Mouse (Mus musculus) neural tube, embryonic 14.5 days (tissue): ENCODE data around the gene Ilvbl. TPM values are rescaled to one million over a fixed set of nuclear protein-coding genes. Genes with fewer than 3 reads are reported as not detected.
A peak's percentile ranks its signal among the peaks of the same experiment; 100 is the strongest.

Source experiments
- ATAC-seq: fragments of 200-750 bp; cut with Nextera tagmentation; 2 replicates; pipeline ENCODE4 v1.8.0; 2017; ENCODE audit warnings: low read depth, mild to moderate bottlenecking, moderate TSS enrichment, moderate library complexity
- H3K27ac ChIP-seq: fragments of 300-500 bp; sonication (generic); 2 replicates; pipeline ENCODE4 v1.5.1; 2014; ENCODE audit warnings: low read depth, mild to moderate bottlenecking, control low read depth, low read length, moderate library complexity, mixed read lengths
- H3K27me3 ChIP-seq: fragments of 300-500 bp; sonication (generic); 2 replicates; pipeline ENCODE4 v1.6.1; 2014; ENCODE audit warnings: low read length; ENCODE audit not compliant: control insufficient read depth, insufficient read depth
- H3K36me3 ChIP-seq: fragments of 300-500 bp; sonication (generic); 2 replicates; pipeline ENCODE4 v1.6.1; 2014; ENCODE audit warnings: low read length, mixed read lengths; ENCODE audit not compliant: control insufficient read depth, insufficient read depth
- H3K4me1 ChIP-seq: fragments of 300-500 bp; sonication (generic); 2 replicates; pipeline ENCODE4 v1.6.1; 2014; ENCODE audit warnings: low read length; ENCODE audit not compliant: control insufficient read depth, insufficient read depth
- H3K4me2 ChIP-seq: fragments of 300-500 bp; sonication (generic); 2 replicates; pipeline ENCODE4 v1.6.1; 2014; ENCODE audit warnings: mild to moderate bottlenecking, low read depth, low read length, control low read depth
- H3K4me3 ChIP-seq: fragments of 300-500 bp; sonication (generic); 2 replicates; pipeline ENCODE4 v1.5.1; 2014; ENCODE audit warnings: low read depth, low read length, control low read depth, mixed read lengths
- H3K9ac ChIP-seq: fragments of 300-500 bp; sonication (generic); replicated peaks from 2 replicates; pipeline ENCODE4 v1.6.1; 2014; ENCODE audit warnings: low read depth, mild to moderate bottlenecking, control low read depth, low read length, mixed read lengths
- H3K9me3 ChIP-seq: fragments of 300-500 bp; sonication (generic); 2 replicates; pipeline ENCODE4 v1.6.1; 2016; ENCODE audit warnings: low read length; ENCODE audit not compliant: control insufficient read depth
- WGBS: fragments of 180-500 bp; shearing (Covaris S2); extraction: QIAGEN DNeasy Blood & Tissue Kit; methylation state at CpG from one replicate; pipeline ENCODE4 v1.1.7; 2014; 5-methylcytosine and 5-hydroxymethylcytosine counted together
- polyA plus RNA-seq: library from polyadenylated mRNA; unstranded; fragments of >200 nt; fragmentation: Nextera tagmentation; extraction: Ambion mirVana; gene quantifications from 2 replicates; pipeline ENCODE4 v1.2.1, GENCODE M21; 2014

The Ilvbl gene
- polyA plus RNA-seq, 1 experiment from 2014 or later = 42.7 TPM

- Histone ChIP-seq H3K4me1 (peaks cover 7% of the 10 kb centered on the region), H3K4me2 (no peak overlapping the region), H3K9ac (no peak overlapping the region), H3K4me3 (no peak overlapping the region), H3K9me3 (no peaks in the 10 kb centered on the region), H3K36me3 (peaks cover 5% of the 10 kb centered on the region; the same call in 1 of the 2 replicates), H3K27ac (no peak overlapping the region), H3K27me3 (no peaks in the 10 kb centered on the region)
- no peak for ATAC-seq
- 80% methylated on average over 3 of the region's 3 CpGs for WGBS
Measured at GRCm38 (mm10) chr10:78573226-78573625, 920 bp upstream of the Ilvbl start.

GRCm38 (mm10) chr10:78575105-78575632 lies 1.0 kb downstream of the Ilvbl start:
- H3K27ac ChIP-seq = peak overlapping the region; percentile 82
- peak overlapping the region; percentile 70 for H3K9ac ChIP-seq
- 15% methylated on average over 13 of the region's 13 CpGs for WGBS
- peaks cover 17% of the 10 kb centered on the region; the same call in 1 of the 2 replicates for H3K36me3 ChIP-seq
- no peaks in the 10 kb centered on the region for H3K9me3 ChIP-seq
- ATAC-seq = peak; percentile 44
- peak overlapping the region; percentile 58 for H3K4me3 ChIP-seq
- H3K4me2 ChIP-seq = peak overlapping the region; percentile 65
- H3K4me1 ChIP-seq = peaks cover 7% of the 10 kb centered on the region
- no peaks in the 10 kb centered on the region for H3K27me3 ChIP-seq

DNA sequence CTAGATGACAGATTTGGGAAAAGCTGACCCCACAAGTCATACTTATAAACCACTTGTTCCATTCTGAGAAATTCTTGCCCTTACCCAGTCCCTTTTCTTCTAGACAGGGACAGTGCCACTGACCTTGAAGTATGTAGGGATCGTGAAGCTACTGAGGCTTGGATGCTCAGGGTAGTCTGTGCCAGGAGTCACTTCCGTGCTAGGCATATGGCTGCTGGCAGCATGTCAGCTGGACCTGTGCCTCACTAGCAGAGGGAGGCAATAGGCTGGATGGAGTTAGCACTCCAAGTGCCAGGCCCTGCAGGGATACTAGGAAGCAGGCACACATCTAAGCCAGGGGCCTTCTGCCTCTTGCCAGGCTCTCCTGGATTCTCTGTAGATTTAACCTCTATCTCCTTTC lies 1.5 kb downstream of the Ilvbl start:
- peaks cover 17% of the 10 kb centered on the region; the same call in 1 of the 2 replicates for H3K36me3 ChIP-seq
- no peaks in the 10 kb centered on the region for H3K9me3 ChIP-seq
- H3K9ac ChIP-seq = no peak overlapping the region; the same call in 1 of the 2 replicates
- ATAC-seq = no peak
- H3K27ac ChIP-seq = no peak overlapping the region
- peak overlapping the region; percentile 65 for H3K4me2 ChIP-seq
- WGBS = 65% methylated on average over 2 of the region's 2 CpGs
- H3K4me1 ChIP-seq = peaks cover 7% of the 10 kb centered on the region
- H3K27me3 ChIP-seq = no peaks in the 10 kb centered on the region
- H3K4me3 ChIP-seq = no peak overlapping the region; the same call in 1 of the 2 replicates

DNA sequence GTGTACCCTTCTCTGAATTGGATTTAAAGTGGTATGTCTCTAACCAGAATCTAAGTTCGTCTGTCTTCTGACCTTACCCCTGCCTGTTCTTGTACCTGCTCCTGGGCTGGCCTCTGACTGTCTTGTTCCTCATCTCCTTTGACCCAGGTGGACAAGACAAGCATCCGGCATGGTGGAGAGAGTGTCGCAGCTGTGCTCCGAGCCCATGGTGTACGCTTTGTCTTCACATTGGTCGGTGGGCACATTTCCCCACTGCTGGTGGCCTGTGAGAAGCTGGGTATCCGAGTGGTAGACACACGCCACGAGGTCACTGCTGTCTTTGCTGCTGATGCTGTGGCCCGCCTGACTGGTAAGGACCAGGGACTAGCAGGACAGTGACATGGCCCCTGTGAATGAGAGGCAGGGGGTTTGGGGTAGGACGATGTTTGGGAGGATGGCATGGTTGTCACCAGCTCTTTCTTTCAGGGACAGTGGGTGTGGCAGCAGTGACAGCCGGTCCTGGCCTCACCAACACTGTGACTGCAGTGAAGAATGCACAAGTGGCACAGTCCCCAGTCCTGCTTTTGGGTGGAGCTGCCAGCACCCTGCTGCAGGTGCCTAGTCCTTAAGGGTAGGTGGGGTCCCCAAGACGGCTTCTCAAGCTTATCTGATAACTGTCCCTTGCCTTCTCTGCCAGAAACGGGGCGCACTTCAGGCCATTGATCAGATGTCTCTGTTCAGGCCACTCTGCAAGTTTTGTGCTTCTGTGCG lies 2.5 kb downstream of the Ilvbl start:
- Histone ChIP-seq H3K27ac (no peak overlapping the region), H3K36me3 (peaks cover 17% of the 10 kb centered on the region; the same call in 1 of the 2 replicates), H3K4me1 (peaks cover 7% of the 10 kb centered on the region), H3K9ac (no peak overlapping the region), H3K27me3 (no peaks in the 10 kb centered on the region), H3K9me3 (no peaks in the 10 kb centered on the region), H3K4me2 (no peak overlapping the region), H3K4me3 (no peak overlapping the region)
- 95% methylated on average over 16 of the region's 16 CpGs for WGBS
- no peak for ATAC-seq

DNA sequence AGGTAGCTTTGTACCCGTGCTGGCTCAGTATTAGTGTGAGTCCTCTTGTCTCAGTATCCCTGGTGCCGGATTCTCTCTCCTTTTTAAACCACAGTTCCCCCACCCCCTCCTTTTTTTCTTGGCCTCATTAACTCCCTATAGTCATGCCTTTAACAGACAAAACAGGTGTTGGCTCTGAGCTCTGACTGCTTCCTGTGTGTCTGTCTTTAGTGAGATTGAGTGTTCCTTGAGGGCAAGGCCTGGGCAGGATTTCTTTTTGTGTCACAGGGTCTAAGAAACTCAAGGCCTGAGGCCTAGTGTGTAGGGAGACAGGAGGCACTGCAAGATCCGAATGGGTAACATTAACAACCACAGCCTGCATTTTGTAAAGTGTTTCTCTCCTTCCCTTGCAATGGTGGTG lies 4.1 kb downstream of the Ilvbl start:
- no peak for ATAC-seq
- H3K36me3 ChIP-seq = peaks cover 20% of the 10 kb centered on the region; the same call in 1 of the 2 replicates

DNA sequence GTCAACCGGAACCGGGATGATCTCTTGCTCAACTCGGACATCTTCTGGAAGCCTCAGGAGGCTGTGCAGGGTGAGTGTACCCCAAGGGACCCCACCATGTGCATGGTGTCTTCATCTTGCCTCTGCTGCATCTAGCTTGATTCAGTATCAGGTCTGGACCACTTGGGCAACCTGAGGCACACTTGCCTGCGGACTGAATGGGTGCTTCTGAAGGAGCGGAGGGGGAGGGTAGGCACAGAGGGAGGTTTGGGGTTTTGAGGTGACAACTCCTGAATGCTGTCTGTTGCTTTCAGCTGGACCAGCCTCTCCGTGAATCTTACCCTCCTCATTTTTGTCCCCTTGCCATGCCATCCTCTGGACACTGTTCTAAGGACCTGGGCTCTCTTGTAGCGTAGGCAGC lies 7.0 kb downstream of the Ilvbl start:
- H3K9ac ChIP-seq = no peak overlapping the region
- H3K27me3 ChIP-seq = no peaks in the 10 kb centered on the region
- no peak overlapping the region for H3K27ac ChIP-seq
- H3K4me2 ChIP-seq = no peak overlapping the region
- H3K4me1 ChIP-seq = no peaks in the 10 kb centered on the region
- peaks cover 29% of the 10 kb centered on the region; the same call in 1 of the 2 replicates for H3K36me3 ChIP-seq
- WGBS = 90% methylated on average over 7 of the region's 7 CpGs
- no peaks in the 10 kb centered on the region for H3K9me3 ChIP-seq
- no peak overlapping the region for H3K4me3 ChIP-seq
- no peak for ATAC-seq

More for the DNA sequence above, 4.1 kb downstream of the Ilvbl start:
- H3K4me1 ChIP-seq = peaks cover 7% of the 10 kb centered on the region
- H3K27ac ChIP-seq = no peak overlapping the region
- no peak overlapping the region for H3K9ac ChIP-seq
- no peak overlapping the region for H3K4me3 ChIP-seq
- 72% methylated on average over 3 of the region's 3 CpGs for WGBS
- no peaks in the 10 kb centered on the region for H3K27me3 ChIP-seq
- no peaks in the 10 kb centered on the region for H3K9me3 ChIP-seq
- no peak overlapping the region for H3K4me2 ChIP-seq

- Histone ChIP-seq H3K4me3 (no peak overlapping the region), H3K27me3 (no peaks in the 10 kb centered on the region), H3K4me1 (no peaks in the 10 kb centered on the region), H3K9ac (no peak overlapping the region), H3K27ac (no peak overlapping the region), H3K4me2 (no peak overlapping the region), H3K9me3 (no peaks in the 10 kb centered on the region), H3K36me3 (peaks cover 24% of the 10 kb centered on the region; the same call in 1 of the 2 replicates)
- 80% methylated on average over 9 of the region's 9 CpGs for WGBS
- ATAC-seq = no peak
Measured at GRCm38 (mm10) chr10:78583347-78583746, 9.2 kb downstream of the Ilvbl start.

GRCm38 (mm10) chr10:78583939-78584338 lies 9.8 kb downstream of the Ilvbl start:
- Histone ChIP-seq H3K4me3 (no peak overlapping the region), H3K9me3 (no peaks in the 10 kb centered on the region), H3K27ac (no peak overlapping the region), H3K27me3 (no peaks in the 10 kb centered on the region), H3K36me3 (peaks cover 20% of the 10 kb centered on the region; the same call in 1 of the 2 replicates), H3K9ac (no peak overlapping the region), H3K4me2 (no peak overlapping the region), H3K4me1 (no peaks in the 10 kb centered on the region)
- WGBS = 95% methylated on average over 3 of the region's 3 CpGs
- ATAC-seq = no peak

GRCm38 (mm10) chr10:78584996-78585395 lies 10.8 kb downstream of the Ilvbl start:
- WGBS = 94% methylated on average over 1 of the region's 1 CpGs
- H3K36me3 ChIP-seq = peaks cover 13% of the 10 kb centered on the region; the same call in 1 of the 2 replicates

More at GRCm38 (mm10) chr10:78584996-78585395, 10.8 kb downstream of the Ilvbl start:
- ATAC-seq = no peak
- H3K4me1 ChIP-seq = no peaks in the 10 kb centered on the region
- no peak overlapping the region for H3K4me2 ChIP-seq
- no peaks in the 10 kb centered on the region for H3K27me3 ChIP-seq
- H3K27ac ChIP-seq = no peak overlapping the region
- no peak overlapping the region for H3K9ac ChIP-seq
- H3K9me3 ChIP-seq = no peaks in the 10 kb centered on the region
- no peak overlapping the region for H3K4me3 ChIP-seq
